Comparison of ENCODE assay signal across 12 mouse cellular contexts in genomic region chr11:65366677-65367370, GRCm38 (mm10).
DNase-seq lines count a peak whose midpoint lies in the region; ATAC-seq and TF ChIP-seq lines count a peak whose summit lies in the region.
"Had no signal": no experiment of that assay in that cellular context is flagged by ENCODE, and none has a peak within 500 bp of the region (broad histone marks: within the 10 kb centered on the region; RNA-seq: fewer than 3 reads in every experiment).

No protein-coding gene starts in this region.

- DNase-seq in 3T3-L1 (ENCODE audit: low read depth, low spot score) (peak; percentile 88), adipocyte (ENCODE audit: low spot score) (peak; percentile 52)
- DNase-seq in heart, postnatal 14 days, result peak; percentile 20 to 45
- peak; percentile 63 for DNase-seq in lung, embryonic 14.5 days
- DNase-seq in embryo, embryonic 10.5 days (ENCODE audit: low spot score), result no peak
- no peak for DNase-seq in thymus, postnatal 36 days
- DNase-seq in thymus, postnatal 10 days (ENCODE audit: low spot score in 2 of 2), result no peak
- DNase-seq: cerebellum, adult 11-12 months had no signal

- no peaks in the 10 kb centered on the region for H3K36me3 ChIP-seq in lung, embryonic 14.5 days (ENCODE audit: insufficient read depth)
- no peaks in the 10 kb centered on the region for H3K36me3 ChIP-seq in hindbrain, embryonic 13.5 days
- H3K36me3 ChIP-seq: neural tube, embryonic 12.5 days had no signal

- no peak overlapping the region for H3K9ac ChIP-seq in lung, embryonic 14.5 days
- H3K9ac ChIP-seq in hindbrain, embryonic 13.5 days, result no peak overlapping the region
- H3K9ac ChIP-seq: liver, embryonic 14.5 days; neural tube, embryonic 12.5 days had no signal

- peak overlapping the region; percentile 21; the same call in 1 of the 2 replicates for H3K27ac ChIP-seq in lung, embryonic 14.5 days (ENCODE audit: low read depth)
- H3K27ac ChIP-seq in hindbrain, embryonic 13.5 days, result no peak overlapping the region
- H3K27ac ChIP-seq: liver, embryonic 14.5 days; neural tube, embryonic 12.5 days had no signal

- no peaks in the 10 kb centered on the region for H3K9me3 ChIP-seq in lung, embryonic 14.5 days (ENCODE audit: low read depth, low read length)
- H3K9me3 ChIP-seq in hindbrain, embryonic 13.5 days, result no peaks in the 10 kb centered on the region
- H3K9me3 ChIP-seq: neural tube, embryonic 12.5 days had no signal

- TF ChIP-seq CTCF in lung, embryonic 14.5 days (IDR thresholded peaks at IDR 0.05; ENCODE audit: low read depth), result no peak

- H3K4me2 ChIP-seq in lung, embryonic 14.5 days, result no peak overlapping the region
- H3K4me2 ChIP-seq in hindbrain, embryonic 13.5 days, result no peak overlapping the region
- H3K4me2 ChIP-seq: neural tube, embryonic 12.5 days had no signal

- intact Hi-C loops in heart, postnatal 14 days (cut with DNase I), result no loop called here

- WGBS in lung, embryonic 14.5 days, result 51% methylated on average over 8 of the region's 8 CpGs
- 82% methylated on average over 8 of the region's 8 CpGs for WGBS in hindbrain, embryonic 13.5 days

- peaks cover 6% of the 10 kb centered on the region; the same call in 1 of the 2 replicates for H3K4me1 ChIP-seq in lung, embryonic 14.5 days (ENCODE audit: insufficient read depth)
- H3K4me1 ChIP-seq in hindbrain, embryonic 13.5 days (replicated peaks), result no peaks in the 10 kb centered on the region
- H3K4me1 ChIP-seq: neural tube, embryonic 12.5 days had no signal

- ATAC-seq in lung, embryonic 14.5 days (ENCODE audit: insufficient read depth), result peak; percentile 21; the same call in 1 of the 2 replicates
- ATAC-seq in hindbrain, embryonic 13.5 days (ENCODE audit: low FRiP score), result no peak

- no peaks in the 10 kb centered on the region for H3K27me3 ChIP-seq in lung, embryonic 14.5 days (ENCODE audit: insufficient read depth, low read length)
- no peaks in the 10 kb centered on the region for H3K27me3 ChIP-seq in hindbrain, embryonic 13.5 days
- H3K27me3 ChIP-seq: neural tube, embryonic 12.5 days had no signal

- no peak overlapping the region for H3K4me3 ChIP-seq in lung, embryonic 14.5 days (ENCODE audit: low read depth, low read length)
- no peak overlapping the region for H3K4me3 ChIP-seq in hindbrain, embryonic 13.5 days
- H3K4me3 ChIP-seq: erythroblast, embryonic 14.5 days; neural tube, embryonic 12.5 days had no signal

Comparison
In these comparisons a context has a peak if more than half of its experiments do, and no peak if none do; other contexts are left out.
1. DNase-seq: peak in 3T3-L1 (single experiment), adipocyte (single experiment), heart, postnatal 14 days (2 of 2) and lung, embryonic 14.5 days (single experiment); none in embryo, embryonic 10.5 days (single experiment), thymus, postnatal 36 days (0 of 2) and thymus, postnatal 10 days (0 of 2).